Mouse (Mus musculus): ENCODE measurements around the gene Slc12a9. TPM values are rescaled to one million over a fixed set of nuclear protein-coding genes. Genes with fewer than 3 reads are reported as not detected.
"Not testable (repeated sequence)": the region's sequence is repeated elsewhere in the genome, so short reads cannot be mapped to it uniquely, and the experiment has no call there.

Gene Slc12a9
- polyA plus RNA-seq, 1 experiment from 2014 or later, result 5.3 TPM

GRCm38 (mm10) chr5:137285045-137285444, 48.4 kb downstream of the Slc12a9 start:
- no peak overlapping the region for H3K4me2 ChIP-seq (ENCODE audit: low read length)
- H3K9ac ChIP-seq (ENCODE audit: low read length), result no peak overlapping the region
- no peaks in the 10 kb centered on the region for H3K36me3 ChIP-seq (ENCODE audit: control insufficient read depth, insufficient read depth, low read length)
- peaks cover 13 to 26% of the 10 kb centered on the region in 2 experiments for H3K4me1 ChIP-seq (ENCODE audit: control insufficient read depth in 2 of 2, insufficient read depth in 2 of 2, low read length in 2 of 2)
- ATAC-seq (ENCODE audit: insufficient number of reproducible peaks, insufficient read depth, low FRiP score, low read depth), result no peak
- H3K27ac ChIP-seq (replicated peaks in 1 of 2; ENCODE audit: control insufficient read depth in 1 of 2, insufficient read depth in 1 of 2, low read depth in 2 of 2, low read length in 2 of 2), result no peak overlapping the region
- H3K4me3 ChIP-seq (ENCODE audit: control insufficient read depth in 1 of 2, insufficient read depth in 1 of 2, low read depth in 1 of 2, low read length in 2 of 2), result no peak overlapping the region
- no peaks in the 10 kb centered on the region for H3K9me3 ChIP-seq (ENCODE audit: control insufficient read depth, low read length)
- 47% methylated on average over 5 of the region's 5 CpGs for WGBS
- H3K27me3 ChIP-seq (ENCODE audit: control insufficient read depth, insufficient read depth, low read length), result peaks cover 26% of the 10 kb centered on the region

- Histone ChIP-seq H3K27me3 (ENCODE audit: control insufficient read depth, insufficient read depth, low read length) (peaks cover 21% of the 10 kb centered on the region), H3K4me1 (ENCODE audit: control insufficient read depth in 2 of 2, insufficient read depth in 2 of 2, low read length in 2 of 2) (peaks cover 12 to 19% of the 10 kb centered on the region in 2 experiments)
- H3K36me3 ChIP-seq (ENCODE audit: control insufficient read depth, insufficient read depth, low read length); H3K27ac ChIP-seq (replicated peaks in 1 of 2; ENCODE audit: control insufficient read depth in 1 of 2, insufficient read depth in 1 of 2, low read depth in 2 of 2, low read length in 2 of 2); H3K4me3 ChIP-seq (ENCODE audit: control insufficient read depth in 1 of 2, insufficient read depth in 1 of 2, low read depth in 1 of 2, low read length in 2 of 2); ATAC-seq (ENCODE audit: insufficient number of reproducible peaks, insufficient read depth, low FRiP score, low read depth); H3K9ac ChIP-seq (ENCODE audit: low read length); H3K4me2 ChIP-seq (ENCODE audit: low read length); H3K9me3 ChIP-seq (ENCODE audit: control insufficient read depth, low read length): not testable (repeated sequence)
- WGBS, result 81% methylated on average over 6 of the region's 6 CpGs
These were observed 49.0 kb downstream of the Slc12a9 start for GRCm38 (mm10) chr5:137284411-137284810.

- ATAC-seq (ENCODE audit: insufficient number of reproducible peaks, insufficient read depth, low FRiP score, low read depth), result no peak
- H3K4me2 ChIP-seq (ENCODE audit: low read length), result no peak overlapping the region
- 59% methylated on average over 18 of the region's 18 CpGs for WGBS
- H3K4me3 ChIP-seq (ENCODE audit: control insufficient read depth in 1 of 2, insufficient read depth in 1 of 2, low read depth in 1 of 2, low read length in 2 of 2), result no peak overlapping the region
- H3K27ac ChIP-seq (replicated peaks in 1 of 2; ENCODE audit: control insufficient read depth in 1 of 2, insufficient read depth in 1 of 2, low read depth in 2 of 2, low read length in 2 of 2), result no peak overlapping the region
- no peaks in the 10 kb centered on the region for H3K36me3 ChIP-seq (ENCODE audit: control insufficient read depth, insufficient read depth, low read length)
- H3K4me1 ChIP-seq (ENCODE audit: control insufficient read depth in 2 of 2, insufficient read depth in 2 of 2, low read length in 2 of 2), result no peaks in the 10 kb centered on the region
- peaks cover 9% of the 10 kb centered on the region; the same call in 1 of the 2 replicates for H3K9me3 ChIP-seq (ENCODE audit: control insufficient read depth, low read length)
- no peaks in the 10 kb centered on the region for H3K27me3 ChIP-seq (ENCODE audit: control insufficient read depth, insufficient read depth, low read length)
- H3K9ac ChIP-seq (ENCODE audit: low read length), result no peak overlapping the region
These were observed 55.7 kb downstream of the Slc12a9 start for GRCm38 (mm10) chr5:137277360-137278342.

- Histone ChIP-seq H3K9me3 (ENCODE audit: control insufficient read depth, low read length) (peaks cover 6% of the 10 kb centered on the region; the same call in 1 of the 2 replicates), H3K27ac (replicated peaks in 1 of 2; ENCODE audit: control insufficient read depth in 1 of 2, insufficient read depth in 1 of 2, low read depth in 2 of 2, low read length in 2 of 2) (no peak overlapping the region), H3K4me1 (ENCODE audit: control insufficient read depth in 2 of 2, insufficient read depth in 2 of 2, low read length in 2 of 2) (no peaks in the 10 kb centered on the region), H3K4me2 (ENCODE audit: low read length) (peak overlapping the region; percentile 39), H3K9ac (ENCODE audit: low read length) (no peak overlapping the region), H3K36me3 (ENCODE audit: control insufficient read depth, insufficient read depth, low read length) (no peaks in the 10 kb centered on the region), H3K4me3 (ENCODE audit: control insufficient read depth in 1 of 2, insufficient read depth in 1 of 2, low read depth in 1 of 2, low read length in 2 of 2) (no peak overlapping the region), H3K27me3 (ENCODE audit: control insufficient read depth, insufficient read depth, low read length) (no peaks in the 10 kb centered on the region)
- 27% methylated on average over 14 of the region's 18 CpGs for WGBS
- no peak for ATAC-seq (ENCODE audit: insufficient number of reproducible peaks, insufficient read depth, low FRiP score, low read depth)
These were observed 65.1 kb downstream of the Slc12a9 start for GRCm38 (mm10) chr5:137268131-137268910.

GRCm38 (mm10) chr5:137264787-137265186, 68.6 kb downstream of the Slc12a9 start:
- H3K36me3 ChIP-seq (ENCODE audit: control insufficient read depth, insufficient read depth, low read length), result no peaks in the 10 kb centered on the region
- H3K4me1 ChIP-seq (ENCODE audit: control insufficient read depth in 2 of 2, insufficient read depth in 2 of 2, low read length in 2 of 2), result no peaks in the 10 kb centered on the region
- no peaks in the 10 kb centered on the region for H3K9me3 ChIP-seq (ENCODE audit: control insufficient read depth, low read length)
- no peak overlapping the region for H3K27ac ChIP-seq (replicated peaks in 1 of 2; ENCODE audit: control insufficient read depth in 1 of 2, insufficient read depth in 1 of 2, low read depth in 2 of 2, low read length in 2 of 2)
- no peak for ATAC-seq (ENCODE audit: insufficient number of reproducible peaks, insufficient read depth, low FRiP score, low read depth)
- H3K4me3 ChIP-seq (ENCODE audit: control insufficient read depth in 1 of 2, insufficient read depth in 1 of 2, low read depth in 1 of 2, low read length in 2 of 2), result no peak overlapping the region
- H3K9ac ChIP-seq (ENCODE audit: low read length), result no peak overlapping the region
- no peaks in the 10 kb centered on the region for H3K27me3 ChIP-seq (ENCODE audit: control insufficient read depth, insufficient read depth, low read length)
- H3K4me2 ChIP-seq (ENCODE audit: low read length), result no peak overlapping the region
- WGBS, result 86% methylated on average over 11 of the region's 11 CpGs

Small RNA genes within 50 kb of the gene (microRNA-seq; reads per million reads assigned to microRNA genes)
- gene Mir7036 (0.84 reads per million), gene Mir8116 (not detected)

Other genes with a start within 250 kb of the Slc12a9 start
- 8.1 and 8.4 TPM in 2 replicates for gene Trim56, start 217.4 kb downstream of the Slc12a9 start, polyA plus RNA-seq (2014; fragmentation: Nextera tagmentation; extraction: Ambion mirVana)
- not detected in 2 replicates for gene Muc3, start 184.3 kb downstream of the Slc12a9 start, polyA plus RNA-seq (2014; fragmentation: Nextera tagmentation; extraction: Ambion mirVana)
- gene Muc3a, start 121.2 kb downstream of the Slc12a9 start, polyA plus RNA-seq (2014; fragmentation: Nextera tagmentation; extraction: Ambion mirVana), result not detected in 2 replicates
- gene Ache, start 46.1 kb downstream of the Slc12a9 start, polyA plus RNA-seq (2014; fragmentation: Nextera tagmentation; extraction: Ambion mirVana), result 11.2 and 12.5 TPM in 2 replicates
- 7.1 and 7.4 TPM in 2 replicates for gene Ufsp1, start 39.0 kb downstream of the Slc12a9 start, polyA plus RNA-seq (2014; fragmentation: Nextera tagmentation; extraction: Ambion mirVana)
- 58.6 and 69.9 TPM in 2 replicates for gene Srrt, start 25.9 kb downstream of the Slc12a9 start, polyA plus RNA-seq (2014; fragmentation: Nextera tagmentation; extraction: Ambion mirVana)
- 32.3 and 38.9 TPM in 2 replicates for gene Trip6, start 19.2 kb downstream of the Slc12a9 start, polyA plus RNA-seq (2014; fragmentation: Nextera tagmentation; extraction: Ambion mirVana)
- gene Ephb4, start 16.5 kb upstream of the Slc12a9 start, polyA plus RNA-seq (2014; fragmentation: Nextera tagmentation; extraction: Ambion mirVana), result 38.2 and 40.5 TPM in 2 replicates
- 0.11 and 0.16 TPM in 2 replicates for gene Zan, start 143.5 kb upstream of the Slc12a9 start, polyA plus RNA-seq (2014; fragmentation: Nextera tagmentation; extraction: Ambion mirVana)
- gene Pop7, start 168.9 kb upstream of the Slc12a9 start, polyA plus RNA-seq (2014; fragmentation: Nextera tagmentation; extraction: Ambion mirVana), result 44.3 and 49.8 TPM in 2 replicates
- 8.7 and 9.6 TPM in 2 replicates for gene Gigyf1, start 185.0 kb upstream of the Slc12a9 start, polyA plus RNA-seq (2014; fragmentation: Nextera tagmentation; extraction: Ambion mirVana)
- not detected in 2 replicates for gene Epo, start 199.6 kb upstream of the Slc12a9 start, polyA plus RNA-seq (2014; fragmentation: Nextera tagmentation; extraction: Ambion mirVana)
- 296 and 340 TPM in 2 replicates for gene Gnb2, start 199.9 kb upstream of the Slc12a9 start, polyA plus RNA-seq (2014; fragmentation: Nextera tagmentation; extraction: Ambion mirVana)
- gene Actl6b, start 219.9 kb upstream of the Slc12a9 start, polyA plus RNA-seq (2014; fragmentation: Nextera tagmentation; extraction: Ambion mirVana), result 0.31 TPM in 1 of 2 replicates, not detected in the other
- 0.11 and 0.20 TPM in 2 replicates for gene Tfr2, start 236.2 kb upstream of the Slc12a9 start, polyA plus RNA-seq (2014; fragmentation: Nextera tagmentation; extraction: Ambion mirVana)